In genomic region chr3:55489231-55489990, GRCm38 (mm10) we compare ENCODE assay signal across 25 mouse cellular contexts. TPM values are rescaled to one million over a fixed set of nuclear protein-coding genes. Genes with fewer than 3 reads are reported as not detected.
DNase-seq lines count a peak whose midpoint lies in the region.
"Had no signal": no experiment of that assay in that cellular context is flagged by ENCODE, and none has a peak within 500 bp of the region (broad histone marks: within the 10 kb centered on the region; RNA-seq: fewer than 3 reads in every experiment).

No protein-coding gene starts in this region.

- peak overlapping the region; percentile 19; the same call in 1 of the 2 replicates for H3K27ac ChIP-seq in limb, embryonic 10.5 days
- H3K27ac ChIP-seq: embryonic facial prominence, embryonic 12.5 days; hindbrain, embryonic 12.5 days; liver, embryonic 15.5 days had no signal

- no peaks in the 10 kb centered on the region for H3K9me3 ChIP-seq in limb, embryonic 10.5 days (replicated peaks)
- H3K9me3 ChIP-seq: embryonic facial prominence, embryonic 12.5 days; hindbrain, embryonic 12.5 days; liver, embryonic 15.5 days had no signal

- H3K36me3 ChIP-seq in limb, embryonic 10.5 days, result peaks cover 10% of the 10 kb centered on the region
- H3K36me3 ChIP-seq: embryonic facial prominence, embryonic 12.5 days; liver, embryonic 15.5 days had no signal

- WGBS in limb, embryonic 10.5 days, result 79% methylated on average over 12 of the region's 12 CpGs

- H3K27me3 ChIP-seq in limb, embryonic 10.5 days (ENCODE audit: low read depth, poor library complexity, severe bottlenecking), result no peaks in the 10 kb centered on the region
- H3K27me3 ChIP-seq: embryonic facial prominence, embryonic 12.5 days; hindbrain, embryonic 12.5 days; liver, embryonic 15.5 days; Patski had no signal

- peaks cover 11% of the 10 kb centered on the region for H3K4me1 ChIP-seq in limb, embryonic 10.5 days
- H3K4me1 ChIP-seq: hindbrain, embryonic 12.5 days; liver, embryonic 15.5 days had no signal

- peak; percentile 47 for DNase-seq in layer of hippocampus, adult 11-12 months (ENCODE audit: low spot score)
- DNase-seq in layer of hippocampus, postnatal 25 days (ENCODE audit: extremely low spot score in 1 of 2, low spot score in 1 of 2), result no peak
- peak; percentile 95 for DNase-seq in cerebellum, adult 11-12 months
- peak; percentile 97 for DNase-seq in cerebellum, adult 9-10 months
- DNase-seq in limb, embryonic 10.5 days (ENCODE audit: low spot score), result no peak
- no peak for DNase-seq in kidney, postnatal 14 days
- no peak for DNase-seq in adrenal gland, adult 18-20 months (ENCODE audit: low spot score in 2 of 2)
- DNase-seq: kidney, adult 11 months; kidney, postnatal 25 days; midbrain, embryonic 14.5 days; thymus, adult 2 months had no signal

- H3K4me3 ChIP-seq in limb, embryonic 10.5 days, result no peak overlapping the region
- H3K4me3 ChIP-seq: embryonic facial prominence, embryonic 12.5 days; hindbrain, embryonic 12.5 days; liver, embryonic 15.5 days had no signal

RNA-seq across cellular contexts. Expression of gene Gm21954, which starts 17.4 kb away (rescaled TPM):
- not detected for total RNA-seq in layer of hippocampus, postnatal 25 days (2021)
- polyA plus RNA-seq in limb, embryonic 10.5 days (2016; fragmentation: Nextera tagmentation; extraction: Ambion mirVana), result not detected in 2 replicates
- total RNA-seq in adrenal gland, adult 18-20 months (2021), result not detected
- total RNA-seq: common myeloid progenitor, adult 5-6 weeks; gastrocnemius, adult 8-10 months; heart, adult 8-10 months; left cerebral cortex, adult 8-10 months; megakaryocyte progenitor cell, adult 5-6 weeks had no signal
- polyA plus RNA-seq: embryonic facial prominence, embryonic 12.5 days; forebrain, embryonic 16.5 days; heart, embryonic 16.5 days; hindbrain, embryonic 12.5 days; limb, embryonic 14.5 days; liver, embryonic 15.5 days; lung, postnatal 0 days; midbrain, embryonic 14.5 days; Patski; stomach, embryonic 14.5 days; thymus, adult 2 months had no signal

Comparison
In these comparisons a context has a peak if more than half of its experiments do, and no peak if none do; other contexts are left out.
1. DNase-seq: peak in layer of hippocampus, adult 11-12 months (single experiment), cerebellum, adult 11-12 months (single experiment) and cerebellum, adult 9-10 months (single experiment); none in layer of hippocampus, postnatal 25 days (0 of 2), limb, embryonic 10.5 days (single experiment), kidney, postnatal 14 days (single experiment) and adrenal gland, adult 18-20 months (0 of 2).